Mouse (Mus musculus) effector memory CD4-positive, alpha-beta T cell, adult 7 months (primary cell): Measurements from ENCODE around the gene Fcer1a. TPM values are rescaled to one million over a fixed set of nuclear protein-coding genes. Genes with fewer than 3 reads are reported as not detected.

Experiments used
- polyA plus RNA-seq: library from polyadenylated mRNA; unstranded; fragments of 100-300 nt; shearing (Covaris generic); gene quantifications from one replicate; pipeline ENCODE4 v1.2.1, GENCODE M21; 2017

The Fcer1a gene
- not detected for polyA plus RNA-seq

GRCm38 (mm10) chr1:173227081-173227480, at the start of gene Fcer1a:
Gene Fcer1a, minus strand, starts transcription at chr1:173227214.

GRCm38 (mm10) chr1:173265701-173266100, 38.7 kb upstream of the Fcer1a start, which contains the start of gene Olfr418:
Gene Olfr418, plus strand, starts transcription at chr1:173266001.

GRCm38 (mm10) chr1:173212092-173212491, 14.9 kb downstream of the Fcer1a start, which contains the start of gene Olfr1404:
Gene Olfr1404, plus strand, starts transcription at chr1:173212392.

GRCm38 (mm10) chr1:173197508-173197907, 29.5 kb downstream of the Fcer1a start, which contains the start of gene Olfr218:
Gene Olfr218, plus strand, starts transcription at chr1:173197808.

GRCm38 (mm10) chr1:173190540-173190939, 36.5 kb downstream of the Fcer1a start, which contains the start of gene Olfr1406:
Gene Olfr1406, minus strand, starts transcription at chr1:173190640.

Other genes with a start within 250 kb of the Fcer1a start
- gene Olfr1408, start 89.8 kb downstream of the Fcer1a start, polyA plus RNA-seq = not detected
- gene Olfr1406, start 36.6 kb downstream of the Fcer1a start, polyA plus RNA-seq = 0.21 TPM
- gene Olfr218, start 29.4 kb downstream of the Fcer1a start, polyA plus RNA-seq = not detected
- not detected for gene Olfr1404, start 14.8 kb downstream of the Fcer1a start, polyA plus RNA-seq
- gene Olfr418, start 38.8 kb upstream of the Fcer1a start, polyA plus RNA-seq = not detected
- not detected for gene Mptx2, start 50.6 kb upstream of the Fcer1a start, polyA plus RNA-seq
- gene Ackr1, start 106.5 kb upstream of the Fcer1a start, polyA plus RNA-seq = 2.0 TPM
- gene Aim2, start 123.7 kb upstream of the Fcer1a start, polyA plus RNA-seq = 50.3 TPM
- gene Cadm3, start 140.5 kb upstream of the Fcer1a start, polyA plus RNA-seq = 0.24 TPM